In genomic region chr19:28777674-28778073, GRCm38 (mm10) we compare ENCODE assay signal across 27 mouse cellular contexts. TPM values are rescaled to one million over a fixed set of nuclear protein-coding genes. Genes with fewer than 3 reads are reported as not detected.
A peak's percentile ranks its signal among the peaks of the same experiment; 100 is the strongest.
DNase-seq lines count a peak whose midpoint lies in the region; ATAC-seq lines count a peak whose summit lies in the region.
"Had no signal": no experiment of that assay in that cellular context is flagged by ENCODE, and none has a peak within 500 bp of the region (broad histone marks: within the 10 kb centered on the region; RNA-seq: fewer than 3 reads in every experiment).

No protein-coding gene starts in this region.

- H3K4me3 ChIP-seq in limb, embryonic 12.5 days (replicated peaks), result no peak overlapping the region
- H3K4me3 ChIP-seq in limb, embryonic 10.5 days, result no peak overlapping the region
- no peak overlapping the region for H3K4me3 ChIP-seq in macrophage (ENCODE audit: inconsistent target)
- H3K4me3 ChIP-seq: embryonic facial prominence, embryonic 12.5 days; gastrocnemius, adult 2 months; heart, adult 2 months; heart, embryonic 12.5 days; midbrain, embryonic 13.5 days had no signal

- H3K9ac ChIP-seq in limb, embryonic 12.5 days (replicated peaks), result no peak overlapping the region
- H3K9ac ChIP-seq: embryonic facial prominence, embryonic 12.5 days; heart, embryonic 12.5 days; hindbrain, embryonic 14.5 days; liver, postnatal 0 days; midbrain, embryonic 13.5 days had no signal

- WGBS in limb, embryonic 12.5 days, result 80% methylated on average over 2 of the region's 2 CpGs
- WGBS in limb, embryonic 10.5 days, result 89% methylated on average over 2 of the region's 2 CpGs
- WGBS in macrophage (ENCODE audit: missing documents), result 0% methylated on average over 2 of the region's 2 CpGs

- H3K79me2 ChIP-seq in macrophage (ENCODE audit: inconsistent target), result no peaks in the 10 kb centered on the region

- no peak for ATAC-seq in limb, embryonic 12.5 days (ENCODE audit: insufficient number of reproducible peaks, insufficient read depth, low FRiP score, low TSS enrichment, low read depth)
- ATAC-seq: inflammation-experienced regulatory T-cells, adult 6 months; midbrain, embryonic 13.5 days had no signal

- no peaks in the 10 kb centered on the region for H3K36me3 ChIP-seq in limb, embryonic 12.5 days
- H3K36me3 ChIP-seq in limb, embryonic 10.5 days, result no peaks in the 10 kb centered on the region
- H3K36me3 ChIP-seq in macrophage (ENCODE audit: inconsistent target), result no peaks in the 10 kb centered on the region
- H3K36me3 ChIP-seq: embryonic facial prominence, embryonic 12.5 days; heart, embryonic 12.5 days; midbrain, embryonic 13.5 days had no signal

- no peaks in the 10 kb centered on the region; the same call in 1 of the 2 replicates for H3K4me1 ChIP-seq in limb, embryonic 12.5 days (replicated peaks)
- peaks cover 2% of the 10 kb centered on the region; the same call in 1 of the 2 replicates for H3K4me1 ChIP-seq in limb, embryonic 10.5 days
- H3K4me1 ChIP-seq: embryonic facial prominence, embryonic 12.5 days; heart, embryonic 12.5 days; midbrain, embryonic 13.5 days had no signal

- no peak overlapping the region for H3K4me2 ChIP-seq in limb, embryonic 12.5 days
- H3K4me2 ChIP-seq: embryonic facial prominence, embryonic 12.5 days; heart, embryonic 12.5 days; hindbrain, embryonic 14.5 days; liver, embryonic 11.5 days; midbrain, embryonic 13.5 days had no signal

- peak; percentile 38 to 53 for DNase-seq in cerebellum, postnatal 14 days
- DNase-seq in cerebellum, adult 8-10 months, result no peak
- DNase-seq in limb, embryonic 10.5 days (ENCODE audit: low spot score), result no peak
- DNase-seq in retina, postnatal 1 day, result peak; percentile 46
- DNase-seq in retina, embryonic 14.5 days (ENCODE audit: low spot score), result no peak
- DNase-seq in spleen, adult 18-20 months, result no peak
- DNase-seq: adrenal gland, postnatal 25 days; cerebellum, postnatal 36 days; embryo, embryonic 11 days; gastrocnemius, adult 2 months; gastrocnemius, postnatal 36 days; heart, adult 2 months; liver, postnatal 0 days; right cerebral cortex, postnatal 25 days; thymus, adult 2 months; thymus, postnatal 36 days had no signal

- no peaks in the 10 kb centered on the region for H3K27me3 ChIP-seq in limb, embryonic 12.5 days
- no peaks in the 10 kb centered on the region for H3K27me3 ChIP-seq in limb, embryonic 10.5 days (ENCODE audit: low read depth, poor library complexity, severe bottlenecking)
- H3K27me3 ChIP-seq: embryonic facial prominence, embryonic 12.5 days; heart, embryonic 12.5 days; midbrain, embryonic 13.5 days had no signal

- H3K27ac ChIP-seq in limb, embryonic 12.5 days, result peak overlapping the region; percentile 18; the same call in 1 of the 2 replicates
- H3K27ac ChIP-seq in limb, embryonic 10.5 days, result no peak overlapping the region
- H3K27ac ChIP-seq in macrophage, result 0 out of 2 replicates have a peak overlapping the region, but pooled peaks have one; percentile 28
- H3K27ac ChIP-seq: embryonic facial prominence, embryonic 12.5 days; gastrocnemius, adult 2 months; heart, adult 2 months; hindbrain, embryonic 14.5 days; midbrain, embryonic 13.5 days; stomach, postnatal 0 days had no signal

- 0 out of 2 replicates have a peak, but pooled peaks cover 7% of the 10 kb centered on the region for H3K9me3 ChIP-seq in limb, embryonic 12.5 days
- H3K9me3 ChIP-seq in limb, embryonic 10.5 days (replicated peaks), result no peaks in the 10 kb centered on the region
- H3K9me3 ChIP-seq: embryonic facial prominence, embryonic 12.5 days; heart, embryonic 12.5 days; midbrain, embryonic 13.5 days had no signal

RNA-seq across cellular contexts. Expression of gene Slc1a1, which starts 57.2 kb away (rescaled TPM):
- 0.34 and 0.67 TPM in 2 replicates for polyA plus RNA-seq in limb, embryonic 12.5 days (2016; fragmentation: Nextera tagmentation; extraction: Ambion mirVana)
- polyA plus RNA-seq in limb, embryonic 10.5 days (2016; fragmentation: Nextera tagmentation; extraction: Ambion mirVana), result 0.13 and 0.15 TPM in 2 replicates
- total RNA-seq in macrophage (2018; cell fraction: chromatin; rRNA removed), result under 1 TPM in 3 of 26 experiments, not detected in 23; 0.46 to 0.90 (median 0.64) TPM
- under 1 TPM in 8 of 26 experiments, not detected in 18; 0.03 to 0.14 (median 0.05) TPM for total RNA-seq in macrophage (2018; cell fraction: cytosol; rRNA removed)
- total RNA-seq in macrophage (2018; cell fraction: nucleus; rRNA removed), result under 1 TPM in 10 of 26 experiments, not detected in 16; 0.20 to 0.67 (median 0.37) TPM
- polyA plus RNA-seq in macrophage (2018), result not detected in 3 replicates
- total RNA-seq: MEL; monocyte, adult 5-6 weeks had no signal
- polyA plus RNA-seq: inflammation-experienced regulatory T-cells, adult 6 months had no signal

Comparison
In these comparisons a context has a peak if more than half of its experiments do, and no peak if none do; other contexts are left out.
1. DNase-seq: peak in cerebellum, postnatal 14 days (2 of 2) and retina, postnatal 1 day (single experiment); none in cerebellum, adult 8-10 months (single experiment), limb, embryonic 10.5 days (single experiment), retina, embryonic 14.5 days (single experiment) and spleen, adult 18-20 months (0 of 2).